Mouse (Mus musculus) megakaryocyte, embryonic 14.5 days (primary cell): ENCODE measurements around the gene Dio3. TPM values are rescaled to one million over a fixed set of nuclear protein-coding genes. Genes with fewer than 3 reads are reported as not detected.

Source experiments
- H3K27me3 ChIP-seq: replicated peaks from 2 replicates; pipeline ENCODE3; 2012; ENCODE audit warnings: inconsistent platforms
- H3K36me3 ChIP-seq: replicated peaks from 2 replicates; pipeline ENCODE3; 2012; ENCODE audit warnings: low read length, inconsistent platforms, mixed read lengths
- H3K4me1 ChIP-seq: 2 replicates; pipeline ENCODE4 v1.6.1; 2012; ENCODE audit warnings: inconsistent platforms
- H3K4me3 ChIP-seq: replicated peaks from 2 replicates; pipeline ENCODE3; 2012; ENCODE audit warnings: moderate library complexity, mild to moderate bottlenecking, inconsistent platforms
- H3K9me3 ChIP-seq: 2 replicates; pipeline ENCODE4 v1.6.1; 2012; ENCODE audit warnings: inconsistent platforms
- FLI1 ChIP-seq: IDR thresholded peaks from 2 replicates; pipeline ENCODE4 v1.6.1; 2012; ENCODE audit warnings: low read length, inconsistent platforms, mixed read lengths
- GATA1 ChIP-seq: IDR thresholded peaks from 3 replicates; pipeline ENCODE4 v1.6.1; 2012; ENCODE audit warnings: mixed read lengths, low read length, inconsistent platforms, borderline replicate concordance
- polyA plus RNA-seq: library from polyadenylated mRNA; stranded (reverse); fragments of >175 nt; gene quantifications from 2 replicates; pipeline ENCODE4 v1.2.3, GENCODE M21; 2012; ENCODE audit warnings: low replicate concordance; ENCODE audit not compliant: insufficient read depth

Dio3 gene
- not detected in 2 replicates for polyA plus RNA-seq

GRCm38 (mm10) chr12:110278853-110279252 lies at the start of gene Dio3:
TSS of gene Dio3 (plus strand) at chr12:110279068.
- H3K27me3 ChIP-seq, result peaks cover 93% of the 10 kb centered on the region
- H3K36me3 ChIP-seq, result no peaks in the 10 kb centered on the region
- no peak for TF ChIP-seq FLI1
- TF ChIP-seq GATA1, result no peak
- peaks cover 9% of the 10 kb centered on the region; the same call in 1 of the 2 replicates for H3K9me3 ChIP-seq
- H3K4me3 ChIP-seq, result no peak within 1 kb of the TSS
- no peaks in the 10 kb centered on the region for H3K4me1 ChIP-seq

DNA sequence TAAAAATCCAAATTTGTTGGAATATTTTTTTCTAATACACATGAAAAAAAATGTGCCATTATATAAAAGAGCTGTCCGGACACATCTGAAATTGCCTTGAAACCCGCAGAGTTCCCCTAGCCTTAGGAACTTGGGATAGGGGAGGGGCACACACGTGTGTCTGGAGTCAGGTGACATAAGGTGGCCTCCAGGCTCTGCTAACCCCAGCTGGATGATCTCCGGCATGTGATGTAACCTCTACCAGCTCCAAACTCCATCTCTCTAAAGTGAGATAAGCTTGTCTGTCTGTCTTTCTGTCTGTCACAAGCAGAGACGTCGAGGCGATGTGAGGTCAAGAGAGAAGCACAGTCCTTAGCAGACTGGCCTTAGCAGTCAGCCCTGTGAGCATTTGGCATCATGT lies 48.6 kb upstream of the Dio3 start:
- Histone ChIP-seq H3K9me3 (no peaks in the 10 kb centered on the region), H3K36me3 (no peaks in the 10 kb centered on the region), H3K4me1 (no peaks in the 10 kb centered on the region), H3K27me3 (peaks cover 8% of the 10 kb centered on the region), H3K4me3 (no peak overlapping the region)
- no peak for TF ChIP-seq GATA1

GRCm38 (mm10) chr12:110230767-110231166 lies 48.1 kb upstream of the Dio3 start:
- Histone ChIP-seq H3K4me1 (no peaks in the 10 kb centered on the region), H3K36me3 (no peaks in the 10 kb centered on the region), H3K9me3 (no peaks in the 10 kb centered on the region), H3K4me3 (no peak overlapping the region), H3K27me3 (peaks cover 8% of the 10 kb centered on the region)
- TF ChIP-seq GATA1 (no peak), FLI1 (no peak)

DNA sequence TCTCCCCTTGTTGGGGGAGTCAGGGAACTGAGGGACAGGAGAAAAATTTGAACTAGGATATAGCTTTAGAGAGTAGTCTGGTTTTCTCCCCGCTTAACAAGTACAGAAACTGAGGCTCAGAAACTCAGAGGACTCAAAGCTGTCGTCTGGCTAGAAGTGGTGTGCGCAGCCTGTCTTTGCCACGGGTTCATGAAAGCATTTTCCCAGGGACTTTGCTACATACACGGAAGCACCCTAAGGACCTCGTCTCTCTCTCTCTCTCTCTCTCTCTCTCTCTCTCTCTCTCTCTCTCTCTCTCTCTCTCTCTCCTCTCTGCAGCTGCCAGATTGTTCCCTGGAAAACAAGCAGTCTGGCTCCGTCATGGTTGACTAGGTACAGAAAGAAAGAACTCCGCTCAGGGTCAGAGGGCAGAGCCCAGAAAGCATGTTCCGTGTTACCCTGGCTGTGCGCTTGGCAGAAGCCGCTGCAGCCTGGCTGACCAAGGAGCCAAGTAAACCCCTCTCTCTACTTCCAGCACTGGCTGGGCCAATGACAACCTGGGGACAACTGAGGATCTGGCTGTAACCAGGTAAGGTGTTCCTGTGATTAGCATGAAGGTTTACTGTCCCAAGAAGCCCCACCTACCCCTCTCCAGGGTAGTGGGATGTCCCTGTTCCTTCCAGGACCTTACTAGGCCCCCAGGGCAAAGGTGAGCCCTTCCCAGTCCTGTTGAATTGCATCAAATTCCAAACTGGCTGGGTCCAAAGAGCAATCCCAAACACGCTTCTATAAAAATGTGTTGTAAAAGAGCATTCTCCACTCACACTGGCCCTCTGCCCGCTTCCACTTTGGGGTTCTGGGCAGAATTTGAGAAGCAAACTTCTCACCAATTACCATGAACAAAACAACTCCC lies 46.9 kb upstream of the Dio3 start:
- TF ChIP-seq FLI1 (no peak), GATA1 (no peak)
- Histone ChIP-seq H3K27me3 (peaks cover 11% of the 10 kb centered on the region), H3K4me3 (no peak overlapping the region), H3K9me3 (no peaks in the 10 kb centered on the region), H3K36me3 (no peaks in the 10 kb centered on the region), H3K4me1 (no peaks in the 10 kb centered on the region)

DNA sequence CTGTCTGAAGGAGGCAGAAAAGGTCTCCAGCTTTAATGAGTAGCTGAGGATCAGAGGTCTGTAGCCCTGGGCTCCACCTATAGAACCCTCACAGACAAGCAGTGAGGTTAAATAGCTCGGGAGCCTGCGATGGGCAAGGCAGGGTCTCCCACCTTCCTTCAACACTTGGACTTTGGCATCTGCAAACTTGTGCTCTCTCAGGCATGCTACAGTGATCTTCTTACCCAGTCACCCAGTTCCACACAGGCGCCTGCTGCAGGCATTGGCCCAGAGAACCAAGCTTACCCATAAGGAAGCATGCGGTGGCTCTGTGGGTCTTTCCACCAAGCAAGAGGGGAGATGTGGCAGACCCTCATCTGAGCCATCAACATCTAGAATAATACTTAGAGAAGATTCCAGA lies 43.0 kb upstream of the Dio3 start:
- no peak for TF ChIP-seq GATA1
- no peak for TF ChIP-seq FLI1
- Histone ChIP-seq H3K27me3 (peaks cover 10% of the 10 kb centered on the region), H3K9me3 (no peaks in the 10 kb centered on the region)

GRCm38 (mm10) chr12:110237046-110237445 lies 41.8 kb upstream of the Dio3 start:
- TF ChIP-seq GATA1 (no peak), FLI1 (no peak)
- H3K4me3 ChIP-seq, result no peak overlapping the region
- H3K9me3 ChIP-seq, result no peaks in the 10 kb centered on the region
- no peaks in the 10 kb centered on the region for H3K4me1 ChIP-seq
- H3K27me3 ChIP-seq, result peaks cover 11% of the 10 kb centered on the region
- H3K36me3 ChIP-seq, result no peaks in the 10 kb centered on the region

More for the DNA sequence above, 43.0 kb upstream of the Dio3 start:
- no peaks in the 10 kb centered on the region for H3K36me3 ChIP-seq
- H3K4me1 ChIP-seq, result no peaks in the 10 kb centered on the region
- H3K4me3 ChIP-seq, result no peak overlapping the region

- no peaks in the 10 kb centered on the region for H3K36me3 ChIP-seq
- H3K27me3 ChIP-seq, result peaks cover 13% of the 10 kb centered on the region
- TF ChIP-seq FLI1, result no peak
- TF ChIP-seq GATA1, result no peak
- no peak overlapping the region for H3K4me3 ChIP-seq
- H3K4me1 ChIP-seq, result no peaks in the 10 kb centered on the region
- no peaks in the 10 kb centered on the region for H3K9me3 ChIP-seq
These were observed 39.5 kb upstream of the Dio3 start for GRCm38 (mm10) chr12:110239358-110239757.

GRCm38 (mm10) chr12:110244581-110244980 lies 34.3 kb upstream of the Dio3 start:
- Histone ChIP-seq H3K27me3 (peaks cover 5% of the 10 kb centered on the region), H3K36me3 (no peaks in the 10 kb centered on the region), H3K4me1 (no peaks in the 10 kb centered on the region), H3K4me3 (no peak overlapping the region), H3K9me3 (peaks cover 11% of the 10 kb centered on the region; the same call in 1 of the 2 replicates)
- TF ChIP-seq GATA1 (no peak), FLI1 (no peak)

DNA sequence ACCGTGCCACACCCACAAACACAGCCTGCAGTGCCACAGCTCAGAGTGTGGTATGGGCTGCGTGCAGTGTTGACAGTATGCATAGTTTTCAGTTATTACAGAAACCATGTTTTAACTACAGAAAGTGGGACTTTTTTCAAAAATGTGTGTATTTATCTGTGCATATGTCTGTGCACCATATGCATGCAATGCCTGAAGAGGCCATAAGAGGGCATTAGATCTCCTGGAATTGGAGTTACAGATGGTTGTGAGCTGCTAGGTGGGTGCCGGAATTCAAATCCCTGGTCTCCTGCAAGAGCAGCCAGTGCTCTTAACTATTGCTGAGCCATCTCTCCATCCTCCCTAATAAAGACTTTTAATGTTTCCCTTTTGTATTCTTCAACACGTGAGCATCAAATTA lies 33.4 kb upstream of the Dio3 start:
- no peaks in the 10 kb centered on the region for H3K4me1 ChIP-seq
- peaks cover 7% of the 10 kb centered on the region for H3K27me3 ChIP-seq
- H3K4me3 ChIP-seq, result peak overlapping the region; percentile 73
- peaks cover 11% of the 10 kb centered on the region; the same call in 1 of the 2 replicates for H3K9me3 ChIP-seq
- TF ChIP-seq GATA1, result no peak
- no peak for TF ChIP-seq FLI1
- no peaks in the 10 kb centered on the region for H3K36me3 ChIP-seq

GRCm38 (mm10) chr12:110252163-110252575 lies 26.7 kb upstream of the Dio3 start:
- no peaks in the 10 kb centered on the region for H3K4me1 ChIP-seq
- no peaks in the 10 kb centered on the region for H3K9me3 ChIP-seq
- H3K4me3 ChIP-seq, result no peak overlapping the region
- no peak for TF ChIP-seq FLI1
- no peak for TF ChIP-seq GATA1
- H3K36me3 ChIP-seq, result no peaks in the 10 kb centered on the region
- H3K27me3 ChIP-seq, result peaks cover 35% of the 10 kb centered on the region
